Mouse (Mus musculus) spleen, adult 2 months (tissue): ENCODE data around the gene Mycbpap.

Experiments used
- CTCF ChIP-seq: fragments of 200-500 bp; IDR thresholded peaks from 2 replicates; pipeline ENCODE4 v1.5.1; 2011; ENCODE audit warnings: mild to moderate bottlenecking, inconsistent platforms; ENCODE audit not compliant: insufficient read depth, insufficient read length, insufficient replicate concordance; ENCODE audit errors: extremely low read depth
- POLR2A ChIP-seq: fragments of 200-500 bp; IDR thresholded peaks from 2 replicates; pipeline ENCODE4 v1.6.1; 2011; ENCODE audit warnings: low read depth, low read length, inconsistent platforms

- TF ChIP-seq POLR2A = no peak
- TF ChIP-seq CTCF = no peak
Measured at GRCm38 (mm10) chr11:94567326-94567725, 45.8 kb upstream of the Mycbpap start.
